Mouse (Mus musculus): Measurements from ENCODE around the gene Hoxa10. TPM values are rescaled to one million over a fixed set of nuclear protein-coding genes. Genes with fewer than 3 reads are reported as not detected.

The Hoxa10 gene
- total and polyA plus RNA-seq, 2 experiments from 2014 or later = 5.0 TPM; not detected in 1

DNA sequence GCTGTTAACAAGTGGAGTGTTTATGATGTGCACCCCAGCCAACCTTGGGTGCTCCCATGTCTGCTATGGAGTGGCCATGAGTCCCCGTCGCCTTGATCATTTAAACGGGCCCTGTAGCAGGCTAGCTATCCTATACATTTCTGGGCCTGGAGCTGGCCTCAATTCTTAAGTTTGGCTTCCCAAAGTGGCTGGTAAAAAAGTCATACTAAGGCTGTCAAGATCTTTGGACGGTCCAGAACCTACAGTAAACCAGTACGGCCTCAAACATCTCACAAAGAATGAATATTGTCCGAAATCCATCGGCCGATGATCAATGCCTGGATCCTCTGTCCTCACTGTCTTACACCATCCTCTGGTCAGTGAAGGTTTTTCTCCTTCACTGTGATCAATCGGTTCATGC lies 5.4 kb downstream of the Hoxa10 start:
- no peaks in the 10 kb centered on the region for H3K36me3 ChIP-seq (replicated peaks; ENCODE audit: control insufficient read depth, insufficient read depth, low read length)
- H3K27ac ChIP-seq (ENCODE audit: low read depth) = no peak overlapping the region
- H3K9me3 ChIP-seq (replicated peaks; ENCODE audit: control insufficient read depth, low read length) = no peaks in the 10 kb centered on the region
- 37% methylated on average over 9 of the region's 9 CpGs for WGBS
- H3K4me3 ChIP-seq (ENCODE audit: low read depth, low read length) = peak overlapping the region; percentile 19; the same call in 1 of the 2 replicates
- no peak for TF ChIP-seq CTCF (IDR thresholded peaks at IDR 0.05; ENCODE audit: low read depth)
- no peak for TF ChIP-seq EP300 (IDR thresholded peaks at IDR 0.05; ENCODE audit: low read depth)
- H3K9ac ChIP-seq (replicated peaks; ENCODE audit: low read depth, low read length) = no peak overlapping the region
- no peak for DNase-seq (ENCODE audit: low spot score)
- ATAC-seq (ENCODE audit: insufficient read depth, low read depth) = no peak
- H3K4me2 ChIP-seq (ENCODE audit: low read depth, low read length) = no peak overlapping the region
- H3K4me1 ChIP-seq (ENCODE audit: control insufficient read depth, insufficient read depth) = 0 out of 2 replicates have a peak, but pooled peaks cover 3% of the 10 kb centered on the region
- H3K27me3 ChIP-seq (ENCODE audit: control insufficient read depth, insufficient read depth, low read length) = peaks cover 99% of the 10 kb centered on the region

DNA sequence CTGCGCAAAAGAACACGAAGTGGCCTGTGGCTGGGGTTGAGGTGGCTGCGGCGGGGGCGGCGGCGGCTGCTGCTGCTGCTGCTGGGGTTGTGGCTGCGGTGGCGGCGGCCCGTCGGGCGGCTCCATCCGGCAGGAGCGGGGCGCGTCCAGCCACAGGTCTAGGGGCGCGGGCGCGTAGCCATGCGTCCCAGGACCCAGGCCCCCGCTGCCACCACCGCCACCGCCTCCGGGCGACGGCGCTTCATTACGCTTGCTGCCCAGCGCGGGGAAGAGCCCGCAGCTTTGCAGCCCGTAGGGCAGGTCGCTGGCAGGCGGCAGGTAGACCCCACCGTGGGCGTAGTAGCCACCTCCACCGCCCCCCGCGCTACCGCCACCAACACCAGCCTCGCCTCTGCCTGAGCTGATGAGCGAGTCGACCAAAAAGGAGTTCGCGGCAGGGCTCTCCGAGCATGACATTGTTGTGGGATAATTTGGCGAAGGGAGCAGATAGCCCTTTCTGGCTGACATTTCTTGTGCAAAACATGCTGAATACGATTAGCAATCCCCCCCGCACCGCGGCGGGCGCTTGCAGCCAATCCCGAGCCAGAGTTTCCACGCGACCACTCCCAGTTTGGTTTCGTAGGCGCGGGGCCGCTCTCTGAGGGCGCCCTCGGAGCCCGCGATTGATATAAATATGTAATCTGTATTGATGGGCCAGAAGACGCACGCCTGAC lies 6.1 kb downstream of the Hoxa10 start:
- H3K4me3 ChIP-seq (ENCODE audit: low read depth, low read length) = peak overlapping the region; percentile 19; the same call in 1 of the 2 replicates
- no peaks in the 10 kb centered on the region for H3K9me3 ChIP-seq (replicated peaks; ENCODE audit: control insufficient read depth, low read length)
- WGBS = 1% methylated on average over 60 of the region's 68 CpGs
- H3K4me2 ChIP-seq (ENCODE audit: low read depth, low read length) = no peak overlapping the region
- H3K36me3 ChIP-seq (replicated peaks; ENCODE audit: control insufficient read depth, insufficient read depth, low read length) = no peaks in the 10 kb centered on the region
- no peak overlapping the region for H3K27ac ChIP-seq (ENCODE audit: low read depth)
- peaks cover 99% of the 10 kb centered on the region for H3K27me3 ChIP-seq (ENCODE audit: control insufficient read depth, insufficient read depth, low read length)
- ATAC-seq (ENCODE audit: insufficient read depth, low read depth) (no peak), DNase-seq (ENCODE audit: low spot score) (no peak)
- no peaks in the 10 kb centered on the region for H3K4me1 ChIP-seq (ENCODE audit: control insufficient read depth, insufficient read depth)
- no peak overlapping the region for H3K9ac ChIP-seq (replicated peaks; ENCODE audit: low read depth, low read length)
- TF ChIP-seq CTCF (IDR thresholded peaks at IDR 0.05; ENCODE audit: low read depth) = no peak
- TF ChIP-seq EP300 (IDR thresholded peaks at IDR 0.05; ENCODE audit: low read depth) = no peak

GRCm38 (mm10) chr6:52233546-52234427 lies 6.9 kb downstream of the Hoxa10 start:
- Histone ChIP-seq H3K9ac (replicated peaks; ENCODE audit: low read depth, low read length) (no peak overlapping the region), H3K9me3 (replicated peaks; ENCODE audit: control insufficient read depth, low read length) (no peaks in the 10 kb centered on the region), H3K4me3 (ENCODE audit: low read depth, low read length) (peak overlapping the region; percentile 19; the same call in 1 of the 2 replicates), H3K4me2 (ENCODE audit: low read depth, low read length) (no peak overlapping the region; the same call in 1 of the 2 replicates), H3K36me3 (replicated peaks; ENCODE audit: control insufficient read depth, insufficient read depth, low read length) (no peaks in the 10 kb centered on the region), H3K27ac (ENCODE audit: low read depth) (no peak overlapping the region), H3K4me1 (ENCODE audit: control insufficient read depth, insufficient read depth) (no peaks in the 10 kb centered on the region), H3K27me3 (ENCODE audit: control insufficient read depth, insufficient read depth, low read length) (peaks cover 99% of the 10 kb centered on the region)
- WGBS = 2% methylated on average over 66 of the region's 70 CpGs
- no peak for DNase-seq (ENCODE audit: low spot score)
- TF ChIP-seq CTCF (IDR thresholded peaks at IDR 0.05; ENCODE audit: low read depth) (no peak), EP300 (IDR thresholded peaks at IDR 0.05; ENCODE audit: low read depth) (no peak)
- ATAC-seq (ENCODE audit: insufficient read depth, low read depth) = peak; percentile 30; the same call in 1 of the 2 replicates

- no peaks in the 10 kb centered on the region for H3K36me3 ChIP-seq (replicated peaks; ENCODE audit: control insufficient read depth, insufficient read depth, low read length)
- no peak overlapping the region for H3K27ac ChIP-seq (ENCODE audit: low read depth)
- H3K4me2 ChIP-seq (ENCODE audit: low read depth, low read length) = no peak overlapping the region
- H3K27me3 ChIP-seq (ENCODE audit: control insufficient read depth, insufficient read depth, low read length) = peaks cover 98% of the 10 kb centered on the region
- TF ChIP-seq EP300 (IDR thresholded peaks at IDR 0.05; ENCODE audit: low read depth) (no peak), CTCF (IDR thresholded peaks at IDR 0.05; ENCODE audit: low read depth) (no peak)
- ATAC-seq (ENCODE audit: insufficient read depth, low read depth) (no peak), DNase-seq (ENCODE audit: low spot score) (no peak)
- no peaks in the 10 kb centered on the region for H3K9me3 ChIP-seq (replicated peaks; ENCODE audit: control insufficient read depth, low read length)
- no peaks in the 10 kb centered on the region for H3K4me1 ChIP-seq (ENCODE audit: control insufficient read depth, insufficient read depth)
- WGBS = 2% methylated on average over 23 of the region's 23 CpGs
- H3K4me3 ChIP-seq (ENCODE audit: low read depth, low read length) = 0 out of 2 replicates have a peak overlapping the region, but pooled peaks have one; percentile 6
- H3K9ac ChIP-seq (replicated peaks; ENCODE audit: low read depth, low read length) = no peak overlapping the region
Measured at GRCm38 (mm10) chr6:52232984-52233545, 7.6 kb downstream of the Hoxa10 start.

DNA sequence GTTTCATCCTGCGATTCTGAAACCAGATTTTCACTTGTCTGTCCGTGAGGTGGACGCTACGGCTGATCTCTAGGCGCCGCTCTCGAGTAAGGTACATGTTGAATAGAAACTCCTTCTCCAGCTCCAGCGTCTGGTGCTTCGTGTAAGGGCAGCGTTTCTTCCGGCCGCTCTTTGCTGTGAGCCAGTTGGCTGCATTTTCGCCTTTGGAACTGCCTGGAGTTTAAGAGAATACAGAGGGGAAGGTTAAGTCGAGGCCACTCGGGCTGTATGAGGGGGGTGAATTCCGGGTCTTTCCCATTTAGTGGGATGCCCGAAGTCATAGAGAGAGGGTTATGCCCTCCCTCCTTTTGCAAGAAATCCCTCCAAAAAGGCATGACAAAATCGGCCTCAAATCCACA lies 8.1 kb downstream of the Hoxa10 start:
- Histone ChIP-seq H3K27ac (ENCODE audit: low read depth) (no peak overlapping the region), H3K4me2 (ENCODE audit: low read depth, low read length) (no peak overlapping the region), H3K4me1 (ENCODE audit: control insufficient read depth, insufficient read depth) (no peaks in the 10 kb centered on the region), H3K27me3 (ENCODE audit: control insufficient read depth, insufficient read depth, low read length) (peaks cover 98% of the 10 kb centered on the region), H3K9me3 (replicated peaks; ENCODE audit: control insufficient read depth, low read length) (no peaks in the 10 kb centered on the region), H3K36me3 (replicated peaks; ENCODE audit: control insufficient read depth, insufficient read depth, low read length) (no peaks in the 10 kb centered on the region), H3K4me3 (ENCODE audit: low read depth, low read length) (0 out of 2 replicates have a peak overlapping the region, but pooled peaks have one; percentile 6), H3K9ac (replicated peaks; ENCODE audit: low read depth, low read length) (no peak overlapping the region)
- TF ChIP-seq EP300 (IDR thresholded peaks at IDR 0.05; ENCODE audit: low read depth) = no peak
- no peak for TF ChIP-seq CTCF (IDR thresholded peaks at IDR 0.05; ENCODE audit: low read depth)
- ATAC-seq (ENCODE audit: insufficient read depth, low read depth) (no peak), DNase-seq (ENCODE audit: low spot score) (no peak)
- 1% methylated on average over 18 of the region's 18 CpGs for WGBS

Measured in heart, postnatal 0 days (tissue).